Mouse (Mus musculus) hindbrain, embryonic 15.5 days (tissue): ENCODE data around the gene Pnpla3. TPM values are rescaled to one million over a fixed set of nuclear protein-coding genes. Genes with fewer than 3 reads are reported as not detected.
A peak's percentile ranks its signal among the peaks of the same experiment; 100 is the strongest.

Source experiments
- ATAC-seq: fragments of 200-750 bp; cut with Nextera tagmentation; 2 replicates; pipeline ENCODE4 v1.8.0; 2017; ENCODE audit warnings: low read depth, moderate number of reproducible peaks, moderate TSS enrichment; ENCODE audit not compliant: low FRiP score
- H3K27ac ChIP-seq: fragments of 300-500 bp; sonication (generic); replicated peaks from 2 replicates; pipeline ENCODE4 v1.5.1; 2015; ENCODE audit warnings: mild to moderate bottlenecking, inconsistent platforms
- H3K27me3 ChIP-seq: fragments of 300-500 bp; sonication (generic); 2 replicates; pipeline ENCODE4 v1.6.1; 2015; ENCODE audit warnings: control low read depth, inconsistent platforms
- H3K36me3 ChIP-seq: fragments of 300-500 bp; sonication (generic); 2 replicates; pipeline ENCODE4 v1.6.1; 2015; ENCODE audit warnings: control low read depth, inconsistent platforms
- H3K4me1 ChIP-seq: fragments of 300-500 bp; sonication (generic); replicated peaks from 2 replicates; pipeline ENCODE4 v1.6.1; 2015; ENCODE audit warnings: control low read depth, inconsistent platforms
- H3K4me2 ChIP-seq: fragments of 300-500 bp; sonication (generic); 2 replicates; pipeline ENCODE4 v1.6.1; 2015; ENCODE audit warnings: moderate library complexity, mild to moderate bottlenecking, inconsistent platforms
- H3K4me3 ChIP-seq: fragments of 300-500 bp; sonication (generic); 2 replicates; pipeline ENCODE4 v1.5.1; 2015; ENCODE audit warnings: mild to moderate bottlenecking, inconsistent platforms
- H3K9ac ChIP-seq: fragments of 300-500 bp; sonication (generic); 2 replicates; pipeline ENCODE4 v1.6.1; 2015; ENCODE audit warnings: inconsistent platforms
- H3K9me3 ChIP-seq: fragments of 300-500 bp; sonication (generic); 2 replicates; pipeline ENCODE4 v1.6.1; 2016; ENCODE audit warnings: control low read depth, inconsistent platforms
- WGBS: fragments of 180-500 bp; shearing (Covaris S2); methylation state at CpG from one replicate; pipeline ENCODE4 v1.1.7; 2015; 5-methylcytosine and 5-hydroxymethylcytosine counted together
- polyA plus RNA-seq: library from polyadenylated mRNA; unstranded; fragments of >200 nt; fragmentation: Nextera tagmentation; extraction: Ambion mirVana; gene quantifications from 2 replicates; pipeline ENCODE4 v1.2.1, GENCODE M21; 2015

Pnpla3 gene
- polyA plus RNA-seq, 1 experiment from 2014 or later = 6.6 TPM

DNA sequence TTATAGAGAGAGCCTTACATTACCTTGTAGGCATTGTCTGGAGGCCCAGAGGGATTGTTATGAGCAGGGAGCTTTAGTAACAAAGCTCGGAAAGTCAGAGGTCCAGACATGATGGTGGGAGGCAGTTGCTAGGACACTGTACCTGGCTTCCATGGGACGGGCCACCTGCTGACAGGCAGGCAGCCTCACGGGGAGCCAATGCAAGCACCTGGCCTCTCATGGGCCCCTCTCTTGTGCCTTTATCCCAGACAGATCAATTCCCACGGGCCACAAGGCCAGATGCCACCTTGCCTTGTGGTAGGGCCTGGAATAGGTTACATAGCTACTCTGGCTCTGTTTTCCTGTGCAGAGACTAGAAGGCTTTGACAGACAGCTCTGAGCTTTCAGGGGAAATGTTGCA, 43.9 kb downstream of the Pnpla3 start:
- 77% methylated on average over 4 of the region's 4 CpGs for WGBS
- no peak overlapping the region for H3K4me2 ChIP-seq
- H3K4me1 ChIP-seq = peaks cover 16% of the 10 kb centered on the region
- no peak for ATAC-seq
- H3K27ac ChIP-seq = no peak overlapping the region
- no peaks in the 10 kb centered on the region for H3K27me3 ChIP-seq
- H3K36me3 ChIP-seq = peaks cover 30% of the 10 kb centered on the region
- no peak overlapping the region for H3K9ac ChIP-seq
- H3K4me3 ChIP-seq = no peak overlapping the region
- H3K9me3 ChIP-seq = no peaks in the 10 kb centered on the region

DNA sequence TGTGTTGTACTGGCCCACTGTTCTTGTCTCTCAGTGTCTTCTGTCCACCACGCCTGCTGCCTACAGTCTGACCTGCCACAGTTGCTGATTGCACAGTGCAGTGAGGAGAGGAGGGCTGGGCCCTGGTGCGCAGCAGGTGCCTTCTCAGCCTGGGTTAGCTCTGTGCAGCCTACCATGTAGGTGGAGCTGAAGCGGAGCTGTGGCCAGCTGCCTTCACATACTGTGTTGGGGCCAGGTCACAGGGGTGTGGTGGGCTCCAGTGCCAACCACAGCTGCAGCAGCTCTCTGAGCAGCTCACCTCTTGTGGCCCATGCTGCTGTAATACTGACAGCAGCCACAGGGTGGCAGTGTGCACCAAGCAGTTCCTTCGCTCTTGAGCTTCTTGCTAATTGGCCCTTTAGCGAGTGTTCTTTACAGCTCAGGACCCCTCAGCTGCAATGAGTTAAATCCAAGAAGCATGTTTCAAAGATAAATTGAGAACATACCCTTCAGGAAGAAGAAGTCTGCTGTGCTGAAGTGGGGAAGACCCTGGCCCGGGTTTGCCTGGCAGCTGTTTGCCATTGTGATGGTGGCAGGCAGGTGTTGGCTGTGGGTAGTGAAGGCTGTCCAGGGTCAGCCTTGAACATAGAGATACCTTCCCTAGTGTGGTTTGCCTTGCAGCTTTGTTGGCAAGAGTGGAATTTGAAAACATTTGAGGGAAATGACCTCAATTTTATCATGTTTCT, 44.6 kb downstream of the Pnpla3 start:
- H3K27me3 ChIP-seq = no peaks in the 10 kb centered on the region
- H3K9me3 ChIP-seq = no peaks in the 10 kb centered on the region
- 40% methylated on average over 6 of the region's 6 CpGs for WGBS
- peaks cover 24% of the 10 kb centered on the region for H3K36me3 ChIP-seq
- H3K4me2 ChIP-seq = no peak overlapping the region
- no peak overlapping the region for H3K27ac ChIP-seq
- peaks cover 22% of the 10 kb centered on the region for H3K4me1 ChIP-seq
- H3K4me3 ChIP-seq = no peak overlapping the region
- H3K9ac ChIP-seq = no peak overlapping the region
- ATAC-seq = peak; percentile 65; the same call in 1 of the 2 replicates

DNA sequence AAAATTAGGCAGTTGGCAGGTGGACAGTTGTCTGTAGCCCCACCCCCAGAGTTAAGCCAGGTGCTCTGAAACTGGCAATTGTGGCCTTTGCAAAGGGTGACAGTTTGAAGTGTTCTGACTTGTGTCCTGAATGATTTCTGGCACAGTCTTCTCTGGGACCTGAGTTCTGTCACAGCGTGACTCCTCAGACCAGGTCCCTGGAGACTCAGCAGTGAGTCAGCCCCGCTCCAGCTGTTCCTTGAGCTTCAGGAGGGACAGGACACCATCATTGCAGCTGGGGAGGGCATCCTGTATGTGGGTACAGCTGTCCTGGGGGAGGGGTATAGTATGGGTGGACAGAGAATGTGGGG, 45.1 kb downstream of the Pnpla3 start:
- no peaks in the 10 kb centered on the region for H3K9me3 ChIP-seq
- no peak overlapping the region for H3K4me2 ChIP-seq
- H3K4me3 ChIP-seq = no peak overlapping the region
- no peak for ATAC-seq
- H3K27ac ChIP-seq = no peak overlapping the region
- 76% methylated on average over 2 of the region's 2 CpGs for WGBS
- no peaks in the 10 kb centered on the region for H3K27me3 ChIP-seq
- H3K36me3 ChIP-seq = peaks cover 20% of the 10 kb centered on the region
- no peak overlapping the region for H3K9ac ChIP-seq
- peaks cover 24% of the 10 kb centered on the region for H3K4me1 ChIP-seq

DNA sequence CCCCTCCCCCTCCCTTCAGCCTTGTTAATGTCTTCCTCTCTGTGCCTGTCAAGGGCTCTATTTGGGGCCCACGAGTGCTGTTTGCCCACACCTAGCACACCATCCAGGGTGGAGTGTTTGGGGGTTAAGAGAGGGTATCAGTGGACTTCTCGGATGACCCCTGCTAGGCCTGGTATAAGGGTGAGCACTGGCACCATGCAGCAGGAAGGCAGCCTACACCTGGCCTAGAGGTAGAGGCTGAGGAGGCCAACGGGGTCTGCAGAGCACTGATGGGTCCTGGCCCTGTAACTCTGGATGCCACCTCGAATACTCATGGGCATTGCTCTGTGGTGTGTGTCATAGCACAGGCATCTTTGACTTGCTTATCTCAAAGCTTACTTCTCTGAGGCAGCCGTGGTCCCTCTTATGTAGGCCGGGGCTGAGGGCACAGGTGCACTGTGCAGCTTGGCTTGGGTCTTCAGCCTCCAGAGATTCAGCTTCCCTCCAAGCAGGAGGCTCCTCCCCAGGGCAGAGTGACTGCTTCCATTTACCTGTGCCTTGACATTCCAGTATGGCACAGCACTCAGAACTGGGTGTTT, 45.6 kb downstream of the Pnpla3 start:
- WGBS = 83% methylated on average over 6 of the region's 6 CpGs

DNA sequence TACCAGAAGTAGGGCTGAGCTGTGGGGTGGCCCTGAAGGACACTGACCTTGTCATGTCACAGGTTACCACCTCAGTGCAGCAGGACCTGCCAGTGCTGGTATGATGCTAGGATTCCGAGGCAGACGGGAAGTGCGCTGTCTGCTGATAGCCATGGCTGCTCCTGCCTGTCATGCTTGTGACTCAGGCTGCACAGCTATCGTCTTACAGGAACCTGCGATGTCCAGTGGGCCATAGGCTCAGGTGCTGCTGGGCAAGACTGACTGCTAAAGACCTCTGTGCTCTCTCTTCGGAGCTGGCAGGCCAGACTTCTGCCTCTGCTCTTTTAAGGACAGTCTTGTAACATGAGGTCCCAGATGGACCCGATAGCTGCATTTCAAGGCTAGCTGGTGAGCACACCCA, 46.8 kb downstream of the Pnpla3 start:
- Histone ChIP-seq H3K27me3 (no peaks in the 10 kb centered on the region), H3K9ac (no peak overlapping the region), H3K27ac (no peak overlapping the region), H3K4me1 (peaks cover 36% of the 10 kb centered on the region), H3K9me3 (no peaks in the 10 kb centered on the region), H3K4me2 (no peak overlapping the region), H3K4me3 (no peak overlapping the region), H3K36me3 (0 out of 2 replicates have a peak, but pooled peaks cover 9% of the 10 kb centered on the region)
- no peak for ATAC-seq
- WGBS = 91% methylated on average over 7 of the region's 7 CpGs

More for the DNA sequence above, 45.6 kb downstream of the Pnpla3 start:
- Histone ChIP-seq H3K27ac (no peak overlapping the region), H3K4me1 (peaks cover 25% of the 10 kb centered on the region), H3K9me3 (no peaks in the 10 kb centered on the region), H3K4me3 (no peak overlapping the region), H3K27me3 (no peaks in the 10 kb centered on the region), H3K9ac (no peak overlapping the region), H3K4me2 (no peak overlapping the region), H3K36me3 (peaks cover 17% of the 10 kb centered on the region)
- ATAC-seq = no peak

DNA sequence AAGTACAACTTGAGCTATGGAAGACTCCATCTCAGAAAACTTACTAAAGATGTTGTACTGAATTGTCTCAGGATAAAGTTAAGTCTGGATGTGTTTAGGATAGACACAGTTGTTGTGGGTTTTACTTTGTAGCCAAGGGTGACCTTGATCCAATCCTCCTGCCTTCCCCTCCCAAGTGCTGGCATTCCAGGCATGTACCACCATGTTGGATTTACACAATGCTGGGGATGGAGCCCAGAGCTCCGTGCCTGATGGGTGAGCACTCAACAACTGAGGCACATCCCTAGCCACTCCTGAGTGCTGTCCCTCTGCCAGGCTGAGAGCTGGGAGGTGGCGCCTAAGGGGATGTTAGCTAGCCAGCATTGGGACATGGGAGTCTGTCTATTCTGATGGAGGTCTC, 47.6 kb downstream of the Pnpla3 start:
- H3K36me3 ChIP-seq = 0 out of 2 replicates have a peak, but pooled peaks cover 9% of the 10 kb centered on the region
- no peak overlapping the region for H3K9ac ChIP-seq
- no peaks in the 10 kb centered on the region for H3K9me3 ChIP-seq
- ATAC-seq = no peak
- H3K27me3 ChIP-seq = no peaks in the 10 kb centered on the region
- no peak overlapping the region for H3K4me3 ChIP-seq
- H3K4me1 ChIP-seq = peaks cover 36% of the 10 kb centered on the region
- no peak overlapping the region for H3K27ac ChIP-seq
- no peak overlapping the region for H3K4me2 ChIP-seq
- 80% methylated on average over 2 of the region's 2 CpGs for whole genome bisulfite sequencing

DNA sequence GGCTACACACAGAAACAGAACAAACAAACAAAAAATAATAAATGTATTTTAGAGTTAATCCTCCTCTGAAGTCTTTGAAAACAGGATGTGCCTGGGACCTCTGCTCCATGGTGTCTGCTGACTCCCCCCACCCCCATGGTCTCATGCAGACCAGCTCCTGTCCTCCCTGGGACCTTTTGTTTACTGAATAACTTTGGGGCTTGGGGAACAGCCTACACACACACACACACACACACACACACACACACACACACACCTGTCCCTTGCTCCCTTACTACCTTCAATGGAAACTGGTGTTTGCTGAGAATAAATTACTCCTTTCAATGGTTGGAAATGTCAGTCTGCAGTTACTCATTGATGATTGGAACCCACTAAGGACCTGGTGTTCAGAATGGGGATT, 48.4 kb downstream of the Pnpla3 start:
- Histone ChIP-seq H3K36me3 (0 out of 2 replicates have a peak, but pooled peaks cover 9% of the 10 kb centered on the region), H3K9ac (no peak overlapping the region), H3K9me3 (no peaks in the 10 kb centered on the region), H3K4me3 (no peak overlapping the region), H3K27ac (no peak overlapping the region), H3K27me3 (no peaks in the 10 kb centered on the region), H3K4me2 (no peak overlapping the region), H3K4me1 (peaks cover 36% of the 10 kb centered on the region)
- no peak for ATAC-seq

DNA sequence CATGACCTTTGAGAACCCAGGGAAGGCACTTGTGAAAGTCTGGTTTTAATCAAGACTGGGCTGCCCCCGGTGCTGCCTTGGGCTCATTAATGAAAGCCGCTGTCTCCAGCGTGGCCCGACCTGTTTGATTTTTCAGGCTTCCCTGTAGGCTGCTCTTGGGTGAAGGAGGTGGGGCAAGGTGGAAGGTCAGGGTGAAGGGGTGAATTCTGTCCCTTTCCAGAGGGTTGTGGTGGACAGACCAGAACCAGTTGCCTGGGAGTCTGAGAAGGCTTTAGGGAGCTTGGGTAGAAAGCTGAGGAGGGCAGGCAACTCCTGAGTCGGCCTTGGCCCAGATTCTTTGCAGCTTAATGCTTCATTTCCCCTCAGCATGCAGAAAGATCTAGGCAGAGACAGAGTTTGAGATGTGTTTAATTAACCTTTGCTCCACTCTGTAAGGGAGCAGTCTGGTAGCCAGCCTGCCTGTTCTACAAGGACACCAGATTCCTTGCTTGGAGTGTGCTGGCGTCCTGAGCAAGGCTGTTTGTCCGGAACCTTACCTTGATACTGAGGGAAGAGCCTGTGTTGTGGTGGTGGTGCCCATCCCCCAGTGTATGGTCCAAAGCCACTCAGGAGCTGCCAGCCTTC, 48.9 kb downstream of the Pnpla3 start:
- H3K4me1 ChIP-seq = peaks cover 36% of the 10 kb centered on the region
- 34% methylated on average over 7 of the region's 7 CpGs for WGBS
- H3K36me3 ChIP-seq = 0 out of 2 replicates have a peak, but pooled peaks cover 6% of the 10 kb centered on the region
- no peaks in the 10 kb centered on the region for H3K27me3 ChIP-seq
- no peak overlapping the region; the same call in none of the 2 replicates for H3K27ac ChIP-seq
- no peak overlapping the region for H3K9ac ChIP-seq
- H3K4me2 ChIP-seq = no peak overlapping the region
- no peak for ATAC-seq
- no peaks in the 10 kb centered on the region for H3K9me3 ChIP-seq
- H3K4me3 ChIP-seq = no peak overlapping the region

DNA sequence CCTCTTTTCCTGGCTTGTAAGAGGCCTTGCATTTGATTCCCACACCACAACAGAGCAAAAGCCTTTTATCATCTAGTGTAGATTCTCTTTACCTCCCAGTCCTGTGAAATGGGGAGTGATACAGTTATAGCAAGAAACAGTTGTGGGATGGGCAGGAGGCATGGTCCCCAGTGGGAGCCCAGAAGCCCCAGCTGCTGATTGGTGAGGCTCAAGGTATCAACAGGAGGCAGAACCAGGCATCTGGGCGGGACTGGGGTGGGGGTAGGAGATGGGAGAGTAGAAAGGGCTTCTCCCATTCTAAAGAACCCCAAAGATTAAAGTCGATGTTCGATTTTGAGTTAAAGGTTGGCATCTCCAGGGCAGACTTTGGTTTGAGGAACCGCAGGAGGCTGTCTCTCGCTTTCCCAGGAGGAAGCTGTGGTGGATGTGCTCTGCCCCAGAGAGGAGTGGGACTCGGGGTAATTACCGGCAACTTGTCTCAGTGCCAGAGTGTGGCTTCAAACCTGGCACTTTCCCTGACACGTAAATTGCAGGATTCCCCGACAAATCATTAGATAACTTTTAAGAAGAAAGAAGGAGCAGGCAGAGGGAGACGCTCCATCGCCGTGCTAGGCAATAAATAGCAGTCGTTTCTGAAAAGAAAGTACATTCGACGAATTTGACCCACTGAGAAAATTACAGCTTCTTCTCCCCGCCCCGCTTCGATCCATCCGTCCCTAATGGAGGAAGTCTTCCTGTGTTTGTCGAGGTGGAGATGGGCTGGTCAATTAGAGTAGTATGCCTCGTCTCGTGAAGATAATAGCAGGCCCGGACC, 50.5 kb downstream of the Pnpla3 start:
- ATAC-seq = no peak
- Histone ChIP-seq H3K9me3 (no peaks in the 10 kb centered on the region), H3K27me3 (no peaks in the 10 kb centered on the region), H3K27ac (no peak overlapping the region), H3K4me3 (no peak overlapping the region), H3K4me1 (peaks cover 29% of the 10 kb centered on the region), H3K9ac (no peak overlapping the region), H3K36me3 (0 out of 2 replicates have a peak, but pooled peaks cover 6% of the 10 kb centered on the region), H3K4me2 (no peak overlapping the region)
- 28% methylated on average over 23 of the region's 23 CpGs for WGBS

DNA sequence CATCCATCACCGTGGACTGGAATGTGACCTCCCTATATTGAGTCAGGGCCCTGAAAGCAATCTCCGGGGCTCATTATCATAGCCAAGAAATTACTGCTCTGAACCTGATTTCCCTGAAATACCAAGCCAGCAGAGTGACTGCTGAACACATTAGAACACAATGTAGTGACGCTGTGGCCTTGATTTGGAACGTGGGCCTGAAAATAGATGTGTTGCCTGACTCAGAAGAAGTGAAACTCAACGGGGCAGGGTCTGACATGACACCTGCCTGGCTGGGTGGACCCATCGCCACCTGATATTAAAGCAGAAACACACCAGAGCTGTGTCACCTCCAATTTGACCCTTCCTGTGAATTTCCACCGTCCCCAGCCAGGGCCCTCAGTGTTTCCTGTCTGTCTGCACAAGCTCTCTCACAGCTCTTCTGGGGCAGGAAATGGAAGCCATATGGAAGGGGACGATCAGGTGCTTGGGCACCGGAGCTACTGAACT, 51.2 kb downstream of the Pnpla3 start:
- no peak overlapping the region for H3K9ac ChIP-seq
- no peak for ATAC-seq
- 0 out of 2 replicates have a peak, but pooled peaks cover 6% of the 10 kb centered on the region for H3K36me3 ChIP-seq
- WGBS = 25% methylated on average over 9 of the region's 9 CpGs
- no peak overlapping the region for H3K4me2 ChIP-seq
- H3K9me3 ChIP-seq = no peaks in the 10 kb centered on the region
- peaks cover 36% of the 10 kb centered on the region for H3K4me1 ChIP-seq
- no peak overlapping the region for H3K27ac ChIP-seq
- no peak overlapping the region for H3K4me3 ChIP-seq
- no peaks in the 10 kb centered on the region for H3K27me3 ChIP-seq

DNA sequence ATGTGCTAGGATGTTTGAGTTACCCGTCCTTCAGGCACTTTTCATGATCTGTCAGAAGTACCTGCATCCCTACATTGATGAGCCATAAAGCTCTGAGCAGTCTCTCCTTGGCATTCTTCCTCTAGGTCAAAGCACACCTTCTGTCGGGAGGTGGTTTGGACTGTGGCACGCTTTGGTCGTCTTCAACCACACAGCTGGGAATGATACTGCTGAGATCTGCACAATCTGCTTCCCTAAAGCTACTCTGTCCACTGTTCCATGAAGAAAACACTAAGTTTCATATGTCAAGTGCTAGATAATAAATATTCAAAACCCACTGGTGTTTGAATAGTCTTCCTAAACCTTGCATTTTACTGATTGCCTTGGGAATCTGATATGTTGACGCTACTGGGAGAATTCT, 53.9 kb downstream of the Pnpla3 start:
- H3K4me1 ChIP-seq = peaks cover 48% of the 10 kb centered on the region
- H3K9me3 ChIP-seq = no peaks in the 10 kb centered on the region
- no peak overlapping the region for H3K9ac ChIP-seq
- no peaks in the 10 kb centered on the region for H3K27me3 ChIP-seq
- H3K36me3 ChIP-seq = no peaks in the 10 kb centered on the region
- WGBS = 71% methylated on average over 5 of the region's 5 CpGs
- H3K4me3 ChIP-seq = no peak overlapping the region
- H3K27ac ChIP-seq = no peak overlapping the region
- no peak overlapping the region for H3K4me2 ChIP-seq
- no peak for ATAC-seq
